Mouse (Mus musculus) A20 (cell line): Measurements from ENCODE around the gene Pms1.

Experiments
- DNase-seq: peaks from one replicate; pipeline ENCODE4 v3.0.0-alpha.2; 2011; ENCODE audit warnings: low read depth, low spot score

The Pms1 gene

GRCm38 (mm10) chr1:53201630-53202199 lies 95.1 kb downstream of the Pms1 start:
- no peak for DNase-seq

- no peak for DNase-seq
These were observed 102.3 kb downstream of the Pms1 start for GRCm38 (mm10) chr1:53194536-53194935.

GRCm38 (mm10) chr1:53191234-53191633 lies 105.6 kb downstream of the Pms1 start:
- DNase-seq = no peak

DNA sequence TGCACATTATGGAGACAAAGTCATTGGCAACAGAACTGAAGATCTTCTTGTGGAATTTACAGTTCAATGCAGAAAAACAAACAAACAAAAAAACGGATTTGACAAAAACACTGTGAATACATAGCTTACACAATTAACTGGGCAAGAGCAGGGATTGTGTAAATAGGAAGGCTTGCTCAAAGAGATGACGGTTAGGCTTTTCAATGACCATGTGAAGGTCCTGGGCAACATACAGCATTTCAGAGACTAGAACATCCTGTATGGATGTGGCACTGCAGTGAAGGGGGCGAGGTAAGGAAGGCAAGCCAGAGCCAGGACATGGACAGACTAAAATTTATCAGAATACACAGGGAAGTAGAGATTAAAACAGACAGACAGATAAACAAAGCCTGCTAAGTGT lies 107.2 kb downstream of the Pms1 start:
- DNase-seq = no peak

- no peak for DNase-seq
These were observed 109.3 kb downstream of the Pms1 start, which contains the start of gene 1700019A02Rik for GRCm38 (mm10) chr1:53187536-53187935. TSS of gene 1700019A02Rik (minus strand) at chr1:53187636.

DNA sequence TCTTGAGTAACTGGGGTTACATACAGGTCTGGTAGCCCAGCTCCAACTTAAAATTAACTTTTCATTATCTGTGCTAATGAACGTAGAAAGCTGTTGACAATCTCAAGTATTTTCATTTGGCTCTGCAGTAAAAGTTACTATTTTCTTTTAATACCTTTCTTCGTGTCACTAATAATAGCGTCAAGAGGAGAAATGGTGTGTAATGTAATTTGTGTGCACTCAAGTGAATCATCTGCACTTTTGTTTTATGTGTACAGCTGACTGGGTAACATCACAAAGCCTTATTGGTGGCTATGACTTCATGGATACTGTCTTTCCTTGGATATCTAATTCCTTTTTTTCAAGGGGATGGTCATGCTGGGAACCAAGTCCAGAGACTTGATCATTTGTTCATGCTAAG lies 110.5 kb downstream of the Pms1 start:
- no peak for DNase-seq

DNA sequence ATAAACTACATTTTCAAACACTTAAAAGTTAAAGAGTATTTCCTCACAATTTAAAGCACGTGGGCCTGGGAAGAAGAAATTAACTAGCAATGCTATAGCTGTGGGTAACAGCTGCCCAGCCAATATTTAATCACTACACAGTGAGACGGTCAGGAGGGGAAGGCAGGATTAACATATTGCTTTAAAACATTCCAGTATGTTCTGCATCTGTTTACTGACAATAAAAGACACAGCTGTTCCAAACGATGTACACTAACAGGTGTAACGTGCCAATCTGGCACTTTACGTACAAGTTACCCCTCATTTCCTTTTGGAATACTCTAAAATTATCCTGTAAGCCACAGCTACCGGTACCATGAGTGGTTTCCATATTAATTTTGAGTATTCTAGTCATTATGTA lies 139.1 kb downstream of the Pms1 start:
- DNase-seq = no peak
